Mouse (Mus musculus) heart, embryonic 12.5 days (tissue): ENCODE data around the gene Matn4. TPM values are rescaled to one million over a fixed set of nuclear protein-coding genes. Genes with fewer than 3 reads are reported as not detected.
A peak's percentile ranks its signal among the peaks of the same experiment; 100 is the strongest.

Source experiments
- ATAC-seq: fragments of 200-750 bp; cut with Nextera tagmentation; 2 replicates; pipeline ENCODE4 v1.8.0; 2017; ENCODE audit warnings: moderate TSS enrichment, moderate library complexity; ENCODE audit not compliant: insufficient number of reproducible peaks, low FRiP score
- H3K27ac ChIP-seq: fragments of 300-500 bp; sonication (generic); 2 replicates; pipeline ENCODE4 v1.5.1; 2016; ENCODE audit warnings: mild to moderate bottlenecking, moderate library complexity; ENCODE audit not compliant: poor library complexity, severe bottlenecking
- H3K27me3 ChIP-seq: fragments of 300-500 bp; sonication (generic); replicated peaks from 2 replicates; pipeline ENCODE4 v1.6.1; 2016; ENCODE audit warnings: mild to moderate bottlenecking, moderate library complexity
- H3K36me3 ChIP-seq: fragments of 300-500 bp; sonication (generic); 2 replicates; pipeline ENCODE4 v1.6.1; 2016; ENCODE audit warnings: mild to moderate bottlenecking, moderate library complexity
- H3K4me1 ChIP-seq: fragments of 300-500 bp; sonication (generic); replicated peaks from 2 replicates; pipeline ENCODE4 v1.6.1; 2016; ENCODE audit warnings: mild to moderate bottlenecking
- H3K4me2 ChIP-seq: fragments of 300-500 bp; sonication (generic); 2 replicates; pipeline ENCODE4 v1.6.1; 2016; ENCODE audit warnings: mild to moderate bottlenecking, moderate library complexity
- H3K4me3 ChIP-seq: fragments of 300-500 bp; sonication (generic); 2 replicates; pipeline ENCODE4 v1.5.1; 2016; ENCODE audit warnings: mild to moderate bottlenecking
- H3K9ac ChIP-seq: fragments of 300-500 bp; sonication (generic); 2 replicates; pipeline ENCODE4 v1.6.1; 2016; ENCODE audit warnings: mild to moderate bottlenecking, moderate library complexity
- H3K9me3 ChIP-seq: fragments of 300-500 bp; sonication (generic); replicated peaks from 2 replicates; pipeline ENCODE4 v1.6.1; 2016; ENCODE audit warnings: mild to moderate bottlenecking, moderate library complexity
- WGBS: fragments of 180-500 bp; shearing (Covaris S2); methylation state at CpG from one replicate; pipeline ENCODE4 v1.1.7; 2016; 5-methylcytosine and 5-hydroxymethylcytosine counted together
- polyA plus RNA-seq: library from polyadenylated mRNA; unstranded; fragments of >200 nt; fragmentation: Nextera tagmentation; extraction: Ambion mirVana; gene quantifications from 2 replicates; pipeline ENCODE4 v1.2.1, GENCODE M21; 2016

Matn4 gene
- polyA plus RNA-seq, 1 experiment from 2014 or later: 6.4 TPM

- Histone ChIP-seq H3K9ac (peak within 1 kb of the TSS; percentile 86), H3K27me3 (peaks cover 4% of the 10 kb centered on the region; the same call in 1 of the 2 replicates), H3K4me3 (peak within 1 kb of the TSS; percentile 74), H3K4me1 (peaks cover 46% of the 10 kb centered on the region), H3K27ac (peak within 1 kb of the TSS; percentile 74), H3K9me3 (no peaks in the 10 kb centered on the region), H3K36me3 (no peaks in the 10 kb centered on the region), H3K4me2 (peak within 1 kb of the TSS; percentile 83)
- ATAC-seq: no peak
- WGBS: 8% methylated on average over 18 of the region's 18 CpGs
Measured at GRCm38 (mm10) chr2:164443460-164444000, 38.6 kb upstream of the Matn4 start, which contains the start of gene Sdc4. TSS of gene Sdc4 (minus strand) at chr2:164443887.

DNA sequence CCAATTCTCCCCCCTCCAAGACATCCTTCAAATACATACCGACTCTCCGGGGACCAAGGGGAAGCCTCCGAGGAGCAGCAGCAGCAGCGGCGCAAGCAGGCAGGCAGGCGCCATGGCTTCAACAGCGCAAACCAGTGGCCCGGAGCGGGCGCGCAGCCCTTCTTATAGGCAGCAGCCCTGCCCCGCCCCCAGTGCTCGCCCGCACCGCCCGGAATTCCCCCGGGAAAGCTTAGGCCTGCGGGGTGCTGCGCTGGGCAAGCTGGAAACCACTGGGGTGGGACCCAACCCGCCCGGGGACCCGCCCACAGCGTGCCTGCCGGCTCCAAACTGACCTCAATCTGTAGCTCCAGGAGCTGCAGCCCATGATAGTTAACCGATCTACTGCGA lies 38.1 kb upstream of the Matn4 start:
- H3K4me1 ChIP-seq: peaks cover 51% of the 10 kb centered on the region
- H3K9ac ChIP-seq: peak overlapping the region; percentile 86
- peaks cover 4% of the 10 kb centered on the region; the same call in 1 of the 2 replicates for H3K27me3 ChIP-seq
- H3K4me2 ChIP-seq: peak overlapping the region; percentile 83
- peak overlapping the region; percentile 74 for H3K4me3 ChIP-seq
- 1% methylated on average over 23 of the region's 26 CpGs for WGBS
- H3K36me3 ChIP-seq: no peaks in the 10 kb centered on the region
- H3K27ac ChIP-seq: peak overlapping the region; percentile 74
- H3K9me3 ChIP-seq: no peaks in the 10 kb centered on the region
- peak; percentile 86 for ATAC-seq

- WGBS: 2% methylated on average over 29 of the region's 29 CpGs
- peak; percentile 54 for ATAC-seq
Measured at GRCm38 (mm10) chr2:164442315-164443050, 37.5 kb upstream of the Matn4 start.

DNA sequence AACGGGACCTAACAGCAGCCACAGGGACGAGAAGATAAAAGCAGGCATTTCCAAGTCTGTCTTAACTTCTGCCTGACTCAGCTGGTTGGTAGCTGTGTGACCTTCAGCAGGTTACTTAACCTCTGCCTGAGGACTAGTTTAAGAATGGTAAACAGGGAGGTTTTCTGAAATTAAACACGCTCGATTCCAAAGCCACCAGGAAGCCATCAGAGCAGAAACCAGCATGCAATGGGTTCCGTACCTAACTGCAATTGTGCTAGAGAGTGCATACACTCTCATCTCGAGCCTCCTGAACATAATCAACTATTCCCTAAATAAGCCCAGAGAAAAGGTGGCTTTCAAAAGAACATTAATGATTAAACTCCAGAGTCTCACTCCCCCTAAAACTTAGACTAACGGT lies 36.8 kb upstream of the Matn4 start:
- no peak for ATAC-seq
- H3K27me3 ChIP-seq: peaks cover 4% of the 10 kb centered on the region; the same call in 1 of the 2 replicates
- H3K9ac ChIP-seq: peak overlapping the region; percentile 86
- no peaks in the 10 kb centered on the region for H3K9me3 ChIP-seq
- 28% methylated on average over 7 of the region's 7 CpGs for WGBS
- H3K4me2 ChIP-seq: peak overlapping the region; percentile 83
- H3K4me3 ChIP-seq: peak overlapping the region; percentile 74
- peaks cover 63% of the 10 kb centered on the region for H3K4me1 ChIP-seq
- H3K36me3 ChIP-seq: no peaks in the 10 kb centered on the region
- H3K27ac ChIP-seq: no peak overlapping the region

More at GRCm38 (mm10) chr2:164442315-164443050, 37.5 kb upstream of the Matn4 start:
- Histone ChIP-seq H3K9me3 (no peaks in the 10 kb centered on the region), H3K4me1 (peaks cover 56% of the 10 kb centered on the region), H3K4me3 (peak overlapping the region; percentile 74), H3K27me3 (peaks cover 4% of the 10 kb centered on the region; the same call in 1 of the 2 replicates), H3K9ac (peak overlapping the region; percentile 86), H3K27ac (peak overlapping the region; percentile 74), H3K36me3 (no peaks in the 10 kb centered on the region), H3K4me2 (peak overlapping the region; percentile 83)

GRCm38 (mm10) chr2:164441155-164441554 lies 36.2 kb upstream of the Matn4 start:
- ATAC-seq: no peak
- Histone ChIP-seq H3K4me2 (peak overlapping the region; percentile 83), H3K36me3 (no peaks in the 10 kb centered on the region), H3K9ac (peak overlapping the region; percentile 86), H3K4me3 (peak overlapping the region; percentile 74; the same call in 1 of the 2 replicates), H3K27me3 (peaks cover 4% of the 10 kb centered on the region; the same call in 1 of the 2 replicates), H3K4me1 (peaks cover 69% of the 10 kb centered on the region), H3K27ac (no peak overlapping the region), H3K9me3 (no peaks in the 10 kb centered on the region)
- 37% methylated on average over 8 of the region's 8 CpGs for WGBS

DNA sequence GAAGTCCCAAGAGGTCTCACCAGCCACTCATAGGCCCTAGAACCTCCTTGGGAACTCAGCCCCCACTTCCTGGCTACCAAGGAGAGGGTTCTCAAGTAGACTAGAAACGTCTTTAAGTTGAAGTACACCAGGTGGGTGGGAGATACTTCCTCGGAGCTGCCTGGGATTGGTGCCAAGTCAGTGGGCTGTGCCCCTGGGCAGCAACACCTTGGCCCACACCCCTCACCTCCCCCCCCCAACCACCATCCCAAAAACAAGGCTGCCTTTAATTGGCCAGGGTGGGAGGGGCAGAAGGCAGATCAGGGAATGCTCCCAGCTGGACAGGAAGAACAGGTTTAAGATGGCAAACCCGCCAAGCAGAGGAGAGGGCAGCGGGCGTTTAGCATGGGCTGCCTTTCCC lies 35.4 kb upstream of the Matn4 start:
- 72% methylated on average over 5 of the region's 5 CpGs for WGBS
- no peak for ATAC-seq
- Histone ChIP-seq H3K9me3 (no peaks in the 10 kb centered on the region), H3K27ac (no peak overlapping the region), H3K36me3 (no peaks in the 10 kb centered on the region), H3K4me2 (no peak overlapping the region), H3K4me3 (no peak overlapping the region), H3K27me3 (peaks cover 4% of the 10 kb centered on the region; the same call in 1 of the 2 replicates), H3K4me1 (peaks cover 78% of the 10 kb centered on the region), H3K9ac (no peak overlapping the region)

DNA sequence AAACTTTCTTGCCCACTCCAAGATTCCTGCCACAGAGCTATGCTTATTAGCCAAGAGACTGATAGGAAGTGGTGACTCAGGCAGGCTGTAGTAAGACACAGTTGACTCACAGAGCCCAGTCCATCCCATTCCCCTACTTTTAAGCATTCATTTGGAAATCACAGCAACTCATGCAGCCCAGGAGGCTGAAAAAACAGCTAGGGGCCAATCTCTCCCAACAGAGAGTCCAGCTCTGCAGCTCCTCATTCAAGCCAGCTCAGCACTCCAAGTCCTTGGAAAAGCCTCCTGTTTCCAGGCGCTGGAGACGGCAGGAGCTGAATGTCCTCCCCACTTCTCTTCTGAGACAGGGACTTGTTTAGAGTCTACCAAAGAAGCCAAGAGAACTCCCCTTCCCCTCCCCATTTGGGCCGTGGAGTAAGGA lies 34.1 kb upstream of the Matn4 start:
- Histone ChIP-seq H3K4me1 (peaks cover 88% of the 10 kb centered on the region), H3K9me3 (no peaks in the 10 kb centered on the region), H3K9ac (no peak overlapping the region), H3K27ac (no peak overlapping the region), H3K27me3 (peaks cover 4% of the 10 kb centered on the region; the same call in 1 of the 2 replicates), H3K4me3 (no peak overlapping the region), H3K4me2 (no peak overlapping the region), H3K36me3 (no peaks in the 10 kb centered on the region)
- WGBS: 41% methylated on average over 3 of the region's 3 CpGs
- ATAC-seq: no peak

- Histone ChIP-seq H3K27me3 (peaks cover 4% of the 10 kb centered on the region; the same call in 1 of the 2 replicates), H3K27ac (no peak overlapping the region), H3K4me3 (no peak overlapping the region), H3K9ac (no peak overlapping the region), H3K4me2 (no peak overlapping the region; the same call in 1 of the 2 replicates), H3K9me3 (no peaks in the 10 kb centered on the region), H3K4me1 (peaks cover 86% of the 10 kb centered on the region), H3K36me3 (no peaks in the 10 kb centered on the region)
- no peak for ATAC-seq
- 49% methylated on average over 8 of the region's 8 CpGs for WGBS
Measured at GRCm38 (mm10) chr2:164438257-164438656, 33.3 kb upstream of the Matn4 start.

DNA sequence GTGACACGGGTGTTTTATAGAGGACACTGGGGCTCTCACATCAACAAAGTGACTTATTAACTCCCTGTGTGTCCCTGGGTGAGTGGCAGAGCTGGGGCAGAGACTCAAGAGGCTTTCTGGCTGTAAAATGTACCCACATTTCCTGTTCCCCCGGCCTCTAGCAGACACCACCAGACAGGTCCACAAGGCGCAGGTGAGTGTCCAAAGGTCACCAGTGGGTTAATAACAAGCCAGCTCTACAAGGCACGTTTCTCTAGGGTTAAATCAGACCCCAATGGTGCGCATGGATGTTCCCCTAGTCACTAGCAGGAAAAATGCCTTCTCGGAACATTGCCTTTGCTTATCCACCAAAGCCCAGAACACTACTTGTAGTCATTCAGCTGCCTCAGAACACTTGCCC lies 32.8 kb upstream of the Matn4 start:
- no peaks in the 10 kb centered on the region for H3K36me3 ChIP-seq
- peaks cover 4% of the 10 kb centered on the region; the same call in 1 of the 2 replicates for H3K27me3 ChIP-seq
- peaks cover 91% of the 10 kb centered on the region for H3K4me1 ChIP-seq
- no peak for ATAC-seq
- no peak overlapping the region for H3K9ac ChIP-seq
- WGBS: 63% methylated on average over 6 of the region's 6 CpGs
- H3K27ac ChIP-seq: no peak overlapping the region
- H3K9me3 ChIP-seq: no peaks in the 10 kb centered on the region
- no peak overlapping the region; the same call in 1 of the 2 replicates for H3K4me2 ChIP-seq
- no peak overlapping the region for H3K4me3 ChIP-seq

GRCm38 (mm10) chr2:164436961-164437360 lies 32.0 kb upstream of the Matn4 start:
- Histone ChIP-seq H3K36me3 (no peaks in the 10 kb centered on the region), H3K9ac (peak overlapping the region; percentile 21), H3K4me3 (no peak overlapping the region), H3K27ac (peak overlapping the region; percentile 50; the same call in 1 of the 2 replicates), H3K27me3 (peaks cover 4% of the 10 kb centered on the region; the same call in 1 of the 2 replicates), H3K4me2 (0 out of 2 replicates have a peak overlapping the region, but pooled peaks have one; percentile 5), H3K4me1 (peaks cover 93% of the 10 kb centered on the region), H3K9me3 (no peaks in the 10 kb centered on the region)
- peak; percentile 34 for ATAC-seq
- 46% methylated on average over 3 of the region's 3 CpGs for WGBS
